Mouse (Mus musculus) myocyte (in vitro differentiated cells): ENCODE results near the gene Adcy6. TPM values are rescaled to one million over a fixed set of nuclear protein-coding genes. Genes with fewer than 3 reads are reported as not detected.
A peak's percentile ranks its signal among the peaks of the same experiment; 100 is the strongest.

Source experiments
- H3K27me3 ChIP-seq: one replicate; pipeline ENCODE4 v1.6.1; 2011; ENCODE audit not compliant: control insufficient read depth, insufficient read depth, insufficient read length
- H3K36me3 ChIP-seq: one replicate; pipeline ENCODE4 v1.6.1; 2011; ENCODE audit not compliant: control insufficient read depth, insufficient read depth
- H3K4me2 ChIP-seq: one replicate; pipeline ENCODE4 v1.6.1; 2011; ENCODE audit warnings: low read depth, control low read depth
- H3K4me3 ChIP-seq: one replicate; pipeline ENCODE4 v1.5.1; 2011; ENCODE audit warnings: mild to moderate bottlenecking, control low read depth, moderate library complexity
- H3K79me2 ChIP-seq: one replicate; pipeline ENCODE4 v1.6.1; 2011; ENCODE audit not compliant: control insufficient read depth, insufficient read depth
- H3ac ChIP-seq: one replicate; pipeline ENCODE4 v1.6.1; 2011; ENCODE audit not compliant: control insufficient read depth, insufficient read length
- CEBPB ChIP-seq: IDR thresholded peaks from 2 replicates; pipeline ENCODE4 v1.6.1; 2011; ENCODE audit warnings: mild to moderate bottlenecking, moderate library complexity; ENCODE audit not compliant: poor library complexity, insufficient read depth, severe bottlenecking
- E2F4 ChIP-seq: IDR thresholded peaks from one replicate; pipeline ENCODE4 v1.6.1; 2011; ENCODE audit warnings: mild to moderate bottlenecking, control low read depth, moderate library complexity; ENCODE audit not compliant: insufficient read depth
- MAX ChIP-seq: IDR thresholded peaks from one replicate; pipeline ENCODE4 v1.6.1; 2011; ENCODE audit warnings: low read depth, mild to moderate bottlenecking, control low read depth
- MYOD1 ChIP-seq, 3 experiments: IDR thresholded peaks; one replicate each; pipeline ENCODE4 v1.6.1; 2011; ENCODE audit warnings: control low read depth in 2 of 3, low read depth in 2 of 3, mild to moderate bottlenecking in 2 of 3, moderate library complexity in 1 of 3; ENCODE audit not compliant: insufficient read length in 2 of 3, control insufficient read depth in 1 of 3
- MYOG ChIP-seq, 3 experiments: IDR thresholded peaks; one replicate each; pipeline ENCODE4 v1.6.1; 2011; ENCODE audit warnings: control low read depth in 2 of 3, low read depth in 2 of 3, mild to moderate bottlenecking in 2 of 3; ENCODE audit not compliant: insufficient read length in 2 of 3, control insufficient read depth in 1 of 3, insufficient read depth in 1 of 3
- POLR2A ChIP-seq: IDR thresholded peaks from one replicate; pipeline ENCODE4 v1.6.1; 2011; ENCODE audit warnings: low read depth, mild to moderate bottlenecking, control low read depth, moderate library complexity; ENCODE audit not compliant: insufficient read length
- POLR2AphosphoS2 ChIP-seq: IDR thresholded peaks from one replicate; pipeline ENCODE4 v1.6.1; 2011; ENCODE audit warnings: low read depth, control low read depth; ENCODE audit not compliant: insufficient read length
- REST ChIP-seq: IDR thresholded peaks from one replicate; pipeline ENCODE4 v1.6.1; 2011; ENCODE audit warnings: mild to moderate bottlenecking, control low read depth, moderate library complexity; ENCODE audit not compliant: insufficient read depth, insufficient read length
- SRF ChIP-seq: IDR thresholded peaks from one replicate; pipeline ENCODE4 v1.6.1; 2011; ENCODE audit warnings: low read depth; ENCODE audit not compliant: control insufficient read depth, insufficient read length
- TCF12 ChIP-seq: IDR thresholded peaks from one replicate; pipeline ENCODE4 v1.6.1; 2011; ENCODE audit warnings: mild to moderate bottlenecking, control low read depth; ENCODE audit not compliant: poor library complexity, insufficient read depth, severe bottlenecking
- TCF3 ChIP-seq: IDR thresholded peaks from one replicate; pipeline ENCODE4 v1.6.1; 2011; ENCODE audit warnings: low read depth, control low read depth; ENCODE audit not compliant: insufficient read length
- USF1 ChIP-seq: IDR thresholded peaks from one replicate; pipeline ENCODE4 v1.6.1; 2011; ENCODE audit warnings: low read depth, mild to moderate bottlenecking, control low read depth, moderate library complexity
- polyA plus RNA-seq: library from polyadenylated mRNA; unstranded; fragments of >200 nt; fragmentation: generic; extraction: Trizol; gene quantifications from one replicate; pipeline ENCODE4 v1.2.1, GENCODE M21; 2012; ENCODE audit warnings: missing spikeins

Gene Adcy6
- polyA plus RNA-seq, 1 experiment, result 32.4 TPM

GRCm38 (mm10) chr15:98604041-98604575, 5.8 kb downstream of the Adcy6 start:
- TF ChIP-seq MYOD1 (IDR thresholded peaks at IDR 0.05; ENCODE audit: control insufficient read depth in 1 of 3, insufficient read length in 2 of 3, low read depth in 2 of 3) (peak in 1 of 3 experiments; percentile 13), SRF (no peak)
- H3K4me2 ChIP-seq, result no peak overlapping the region
- no peaks in the 10 kb centered on the region for H3K36me3 ChIP-seq
- H3K27me3 ChIP-seq, result no peaks in the 10 kb centered on the region
- H3K4me3 ChIP-seq, result no peak overlapping the region
- peaks cover 56% of the 10 kb centered on the region for H3K79me2 ChIP-seq
- H3ac ChIP-seq, result no peak overlapping the region

GRCm38 (mm10) chr15:98602921-98603458, 6.9 kb downstream of the Adcy6 start:
- Histone ChIP-seq H3K36me3 (peaks cover 3% of the 10 kb centered on the region), H3K4me2 (peak overlapping the region; percentile 77), H3K4me3 (peak overlapping the region; percentile 9), H3ac (no peak overlapping the region), H3K27me3 (no peaks in the 10 kb centered on the region), H3K79me2 (peaks cover 47% of the 10 kb centered on the region)
- TF ChIP-seq MYOD1 (IDR thresholded peaks at IDR 0.05; ENCODE audit: control insufficient read depth in 1 of 3, insufficient read length in 2 of 3, low read depth in 2 of 3) (no peak), SRF (no peak), MYOG (IDR thresholded peaks at IDR 0.05; ENCODE audit: control insufficient read depth in 1 of 3, insufficient read depth in 1 of 3, insufficient read length in 2 of 3, low read depth in 2 of 3) (no peak), MAX (no peak), USF1 (no peak), POLR2AphosphoS2 (no peak), REST (no peak), POLR2A (no peak), TCF3 (no peak)

- no peak overlapping the region for H3ac ChIP-seq
- TF ChIP-seq POLR2A (peak; percentile 17), MYOG (IDR thresholded peaks at IDR 0.05; ENCODE audit: control insufficient read depth in 1 of 3, insufficient read depth in 1 of 3, insufficient read length in 2 of 3, low read depth in 2 of 3) (no peak)
- H3K4me2 ChIP-seq, result peak overlapping the region; percentile 77
- H3K27me3 ChIP-seq, result no peaks in the 10 kb centered on the region
- H3K79me2 ChIP-seq, result peaks cover 41% of the 10 kb centered on the region
- H3K36me3 ChIP-seq, result peaks cover 8% of the 10 kb centered on the region
- peak overlapping the region; percentile 9 for H3K4me3 ChIP-seq
Observed at GRCm38 (mm10) chr15:98602191-98602881, 7.5 kb downstream of the Adcy6 start.

- Histone ChIP-seq H3ac (no peak overlapping the region), H3K27me3 (no peaks in the 10 kb centered on the region), H3K4me3 (peak overlapping the region; percentile 9), H3K79me2 (peaks cover 35% of the 10 kb centered on the region), H3K4me2 (peak overlapping the region; percentile 77), H3K36me3 (peaks cover 8% of the 10 kb centered on the region)
- 0 out of 2 replicates have a peak, but pooled peaks have one; percentile 7 for TF ChIP-seq CEBPB
- no peak for TF ChIP-seq SRF
Observed at GRCm38 (mm10) chr15:98601832-98602190, 8.1 kb downstream of the Adcy6 start.

- Histone ChIP-seq H3K4me2 (no peak overlapping the region), H3K27me3 (no peaks in the 10 kb centered on the region), H3K36me3 (peaks cover 8% of the 10 kb centered on the region), H3K4me3 (no peak overlapping the region), H3ac (no peak overlapping the region), H3K79me2 (peaks cover 20% of the 10 kb centered on the region)
- TF ChIP-seq MYOD1 (IDR thresholded peaks at IDR 0.05; ENCODE audit: control insufficient read depth in 1 of 3, insufficient read length in 2 of 3, low read depth in 2 of 3) (no peak), MYOG (IDR thresholded peaks at IDR 0.05; ENCODE audit: control insufficient read depth in 1 of 3, insufficient read depth in 1 of 3, insufficient read length in 2 of 3, low read depth in 2 of 3) (no peak), POLR2AphosphoS2 (no peak), TCF12 (no peak), MAX (no peak), E2F4 (no peak), USF1 (no peak), POLR2A (no peak), REST (no peak), TCF3 (no peak), CEBPB (no peak), SRF (no peak)
Observed at GRCm38 (mm10) chr15:98600036-98600709, 9.7 kb downstream of the Adcy6 start.
